Mouse (Mus musculus) limb, embryonic 14.5 days (tissue): Measurements from ENCODE around the gene Smpdl3a. TPM values are rescaled to one million over a fixed set of nuclear protein-coding genes. Genes with fewer than 3 reads are reported as not detected.

Source experiments
- ATAC-seq: fragments of 200-750 bp; cut with Nextera tagmentation; 2 replicates; pipeline ENCODE4 v1.8.0; 2017; ENCODE audit warnings: low read depth, moderate number of reproducible peaks, moderate TSS enrichment; ENCODE audit not compliant: low FRiP score
- DNase-seq: peaks from one replicate; pipeline ENCODE4 v3.0.0-alpha.2; 2015; ENCODE audit warnings: low spot score
- H3K27ac ChIP-seq: fragments of 300-500 bp; sonication (generic); replicated peaks from 2 replicates; pipeline ENCODE4 v1.5.1; 2014; ENCODE audit warnings: low read depth, mild to moderate bottlenecking, low read length, moderate library complexity, mixed read lengths
- H3K27me3 ChIP-seq: fragments of 300-500 bp; sonication (generic); 2 replicates; pipeline ENCODE4 v1.6.1; 2014; ENCODE audit warnings: low read length, mixed read lengths; ENCODE audit not compliant: control insufficient read depth, insufficient read depth
- H3K36me3 ChIP-seq: fragments of 300-500 bp; sonication (generic); 2 replicates; pipeline ENCODE4 v1.6.1; 2014; ENCODE audit warnings: mild to moderate bottlenecking, low read length, moderate library complexity, mixed read lengths; ENCODE audit not compliant: control insufficient read depth, insufficient read depth
- H3K4me1 ChIP-seq: fragments of 300-500 bp; sonication (generic); 2 replicates; pipeline ENCODE4 v1.6.1; 2014; ENCODE audit warnings: antibody characterized with exemption, low read length, mixed read lengths; ENCODE audit not compliant: control insufficient read depth, insufficient read depth
- H3K4me2 ChIP-seq: fragments of 300-500 bp; sonication (generic); replicated peaks from 2 replicates; pipeline ENCODE4 v1.6.1; 2014; ENCODE audit warnings: low read depth, mild to moderate bottlenecking, low read length, moderate library complexity; ENCODE audit not compliant: severe bottlenecking
- H3K4me3 ChIP-seq: fragments of 300-500 bp; sonication (generic); replicated peaks from 2 replicates; pipeline ENCODE4 v1.5.1; 2014; ENCODE audit warnings: low read length
- H3K9ac ChIP-seq: fragments of 300-500 bp; sonication (generic); 2 replicates; pipeline ENCODE4 v1.6.1; 2014; ENCODE audit warnings: mild to moderate bottlenecking, low read depth, low read length, moderate library complexity; ENCODE audit not compliant: severe bottlenecking
- H3K9me3 ChIP-seq: fragments of 300-500 bp; sonication (generic); 2 replicates; pipeline ENCODE4 v1.6.1; 2016; ENCODE audit warnings: low read length; ENCODE audit not compliant: control insufficient read depth
- POLR2A ChIP-seq: fragments of 200-500 bp; IDR thresholded peaks from 2 replicates; pipeline ENCODE4 v1.8.0; 2012; ENCODE audit warnings: inconsistent platforms, mild to moderate bottlenecking, moderate library complexity, borderline replicate concordance; ENCODE audit not compliant: insufficient read depth, insufficient read length; ENCODE audit errors: extremely low read depth
- WGBS: fragments of 180-500 bp; shearing (Covaris S2); extraction: QIAGEN DNeasy Blood & Tissue Kit; methylation state at CpG from one replicate; pipeline ENCODE4 v1.1.7; 2014; 5-methylcytosine and 5-hydroxymethylcytosine counted together
- polyA plus RNA-seq, 2 experiments: library from polyadenylated mRNA; depleted of rRNA in 1 of 2; stranded (reverse) in 1 of 2; unstranded in 1 of 2; fragments of >200 nt; fragmentation: Nextera tagmentation in 1 of 2; extraction: Ambion mirVana in 1 of 2; gene quantifications; 2 replicates each; pipeline versions ENCODE4 v1.2.1 to v1.2.3; 2012 to 2014

The Smpdl3a gene
- polyA plus RNA-seq, 2 experiments: 13.7 to 14.3 TPM

DNA sequence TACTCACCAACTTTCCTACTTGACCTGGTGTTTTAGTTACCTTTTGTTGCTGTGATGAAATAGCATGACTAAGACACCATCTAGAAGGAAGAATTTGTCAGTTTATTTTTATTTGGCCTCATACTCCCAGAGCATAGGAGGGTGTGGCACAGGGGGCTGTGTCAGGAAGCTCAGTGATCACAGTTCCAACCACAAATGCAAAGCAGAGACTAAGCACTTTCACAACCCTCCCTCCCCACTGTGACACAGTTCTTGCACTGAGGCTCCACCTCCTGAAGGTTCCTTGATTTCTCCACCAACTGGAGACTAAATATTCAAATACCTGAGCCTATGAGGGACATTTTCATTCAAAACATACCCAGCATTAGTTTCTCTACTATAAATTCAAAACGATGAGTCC is 5.4 kb downstream of the Smpdl3a start:
- H3K4me2 ChIP-seq: no peak overlapping the region
- no peak overlapping the region for H3K27ac ChIP-seq
- H3K27me3 ChIP-seq: no peaks in the 10 kb centered on the region

GRCm38 (mm10) chr10:57807754-57808153 is 13.6 kb downstream of the Smpdl3a start:
- H3K4me1 ChIP-seq: no peaks in the 10 kb centered on the region
- no peak for TF ChIP-seq POLR2A
- H3K4me2 ChIP-seq: no peak overlapping the region
- no peaks in the 10 kb centered on the region for H3K9me3 ChIP-seq
- H3K36me3 ChIP-seq: no peaks in the 10 kb centered on the region
- H3K27me3 ChIP-seq: no peaks in the 10 kb centered on the region
- no peak overlapping the region for H3K27ac ChIP-seq
- DNase-seq: no peak
- no peak overlapping the region for H3K4me3 ChIP-seq
- H3K9ac ChIP-seq: no peak overlapping the region
- 89% methylated on average over 6 of the region's 6 CpGs for WGBS
- no peak for ATAC-seq

More for the DNA sequence above, 5.4 kb downstream of the Smpdl3a start:
- TF ChIP-seq POLR2A: no peak
- ATAC-seq (no peak), DNase-seq (no peak)
- Histone ChIP-seq H3K36me3 (no peaks in the 10 kb centered on the region), H3K9me3 (no peaks in the 10 kb centered on the region), H3K4me3 (no peak overlapping the region), H3K9ac (no peak overlapping the region), H3K4me1 (no peaks in the 10 kb centered on the region)
- 92% methylated on average over 1 of the region's 1 CpGs for WGBS

DNA sequence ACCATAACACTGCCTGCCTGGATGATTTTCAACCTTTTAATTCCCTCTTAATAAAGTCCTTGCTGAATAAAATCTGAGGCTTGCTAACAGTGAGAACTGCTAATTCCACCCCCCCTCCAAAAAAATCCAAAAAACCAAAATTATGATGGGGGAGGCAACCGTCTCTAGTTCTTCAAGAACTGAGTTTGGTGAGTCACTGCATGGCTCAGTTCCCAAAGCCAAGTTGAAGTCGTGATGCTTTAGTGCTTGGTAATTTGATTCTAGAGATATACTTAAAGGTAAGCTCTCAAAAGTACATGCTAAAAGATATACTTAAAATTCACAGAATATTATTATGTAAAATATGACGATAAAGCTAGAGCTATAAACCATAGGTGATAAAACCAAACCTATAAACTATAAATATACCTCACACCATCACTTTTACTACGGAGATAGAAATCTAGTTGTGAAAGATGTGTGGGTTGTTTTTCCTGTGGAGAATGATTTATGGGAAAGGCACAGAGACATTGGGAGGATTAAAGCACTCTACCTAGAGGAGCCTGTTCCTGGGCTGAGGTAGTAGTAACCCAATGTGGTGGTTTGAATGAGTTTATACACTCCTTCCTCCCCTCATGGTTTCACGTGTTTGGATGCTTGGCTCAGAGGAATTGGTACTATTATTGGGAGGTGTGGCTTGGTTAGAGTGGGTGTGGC is 18.2 kb downstream of the Smpdl3a start:
- no peak overlapping the region for H3K27ac ChIP-seq
- H3K4me2 ChIP-seq: no peak overlapping the region
- DNase-seq (no peak), ATAC-seq (no peak)
- no peaks in the 10 kb centered on the region for H3K9me3 ChIP-seq
- no peak overlapping the region for H3K9ac ChIP-seq
- no peaks in the 10 kb centered on the region for H3K27me3 ChIP-seq
- H3K4me3 ChIP-seq: no peak overlapping the region
- H3K4me1 ChIP-seq: no peaks in the 10 kb centered on the region
- 69% methylated on average over 5 of the region's 5 CpGs for WGBS
- no peaks in the 10 kb centered on the region for H3K36me3 ChIP-seq
- TF ChIP-seq POLR2A: no peak

DNA sequence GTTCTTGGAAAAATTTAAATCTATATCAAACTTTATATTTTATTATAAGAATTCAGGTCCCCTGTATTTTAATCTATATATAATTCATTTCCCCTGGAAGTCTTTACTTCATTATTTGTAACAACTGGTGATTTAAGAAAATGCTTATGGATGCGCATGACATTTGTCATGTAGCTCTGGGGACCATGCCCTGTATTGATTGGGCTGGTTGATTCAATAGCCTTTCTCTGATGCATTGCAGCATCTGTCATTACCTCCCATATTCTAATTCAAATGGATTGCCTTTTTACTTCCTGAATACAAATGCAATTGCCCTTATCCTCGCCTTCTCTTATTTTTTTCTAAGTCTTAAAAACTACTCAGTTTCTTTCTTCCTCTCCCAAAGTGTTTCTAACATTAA is 20.2 kb downstream of the Smpdl3a start:
- ATAC-seq: no peak
- H3K4me1 ChIP-seq: no peaks in the 10 kb centered on the region
- no peak overlapping the region for H3K4me3 ChIP-seq
- no peaks in the 10 kb centered on the region for H3K36me3 ChIP-seq
- no peak for DNase-seq
- no peak for TF ChIP-seq POLR2A
- WGBS: 83% methylated on average over 2 of the region's 2 CpGs
- no peaks in the 10 kb centered on the region for H3K9me3 ChIP-seq
- H3K9ac ChIP-seq: no peak overlapping the region
- no peak overlapping the region for H3K4me2 ChIP-seq
- H3K27me3 ChIP-seq: no peaks in the 10 kb centered on the region
- no peak overlapping the region for H3K27ac ChIP-seq

DNA sequence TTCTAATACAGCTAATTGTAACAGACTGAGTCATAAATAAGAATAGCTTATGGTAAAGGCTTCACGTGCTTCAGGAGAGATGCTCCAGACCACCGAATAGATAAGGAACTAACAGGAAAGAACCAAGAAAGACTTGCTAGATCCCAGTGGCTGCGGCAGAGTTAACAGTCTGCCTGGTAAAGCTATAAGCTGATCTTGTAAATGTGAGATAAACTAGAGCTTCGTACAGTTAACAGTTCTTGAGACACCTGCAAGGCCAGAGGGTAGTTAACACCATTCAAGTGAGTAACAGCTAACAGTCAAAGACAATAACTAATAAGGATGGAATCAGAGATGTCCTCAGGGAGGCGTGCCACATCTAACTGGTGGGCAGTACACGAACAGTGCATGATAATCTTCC is 21.7 kb downstream of the Smpdl3a start:
- no peak for ATAC-seq
- 73% methylated on average over 6 of the region's 6 CpGs for WGBS
- H3K4me1 ChIP-seq: no peaks in the 10 kb centered on the region

More for the DNA sequence above, 21.7 kb downstream of the Smpdl3a start:
- TF ChIP-seq POLR2A: no peak
- H3K4me3 ChIP-seq: no peak overlapping the region
- no peaks in the 10 kb centered on the region for H3K27me3 ChIP-seq
- H3K27ac ChIP-seq: no peak overlapping the region
- no peak overlapping the region for H3K4me2 ChIP-seq
- no peaks in the 10 kb centered on the region for H3K9me3 ChIP-seq
- no peak for DNase-seq
- H3K36me3 ChIP-seq: no peaks in the 10 kb centered on the region
- no peak overlapping the region for H3K9ac ChIP-seq
